Mouse (Mus musculus) kidney, adult 2 months (tissue): ENCODE data around the gene Grm6.

Source experiments
- CTCF ChIP-seq: fragments of 200-500 bp; conservative IDR thresholded peaks from 2 replicates; pipeline ENCODE4 v1.5.1; 2011; ENCODE audit warnings: low read depth, mild to moderate bottlenecking, control low read depth, low read length, moderate library complexity, mixed read lengths; ENCODE audit not compliant: insufficient read depth, insufficient read length
- POLR2A ChIP-seq: fragments of 200-500 bp; IDR thresholded peaks from one replicate; pipeline ENCODE4 v1.6.1; 2011; ENCODE audit warnings: low read depth, low read length, control low read depth

GRCm38 (mm10) chr11:50841023-50841735 is 9.3 kb upstream of the Grm6 start, which contains the start of gene Zfp879:
- TF ChIP-seq CTCF, result no peak
- TF ChIP-seq POLR2A, result peak; percentile 36
